Mouse (Mus musculus) E14TG2a.4 (cell line): ENCODE measurements around the gene Gpd1.

Experiments
- H3K27me3 ChIP-seq: 2 replicates; pipeline ENCODE4 v1.6.1; 2014; ENCODE audit warnings: low read length, control low read depth; ENCODE audit not compliant: insufficient read depth
- H3K36me3 ChIP-seq: 2 replicates; pipeline ENCODE4 v1.6.1; 2014; ENCODE audit warnings: low read length, control low read depth; ENCODE audit not compliant: insufficient read depth
- H3K4me1 ChIP-seq: replicated peaks from 2 replicates; pipeline ENCODE4 v1.6.1; 2014; ENCODE audit warnings: low read depth, low read length, control low read depth
- H3K4me3 ChIP-seq: replicated peaks from 2 replicates; pipeline ENCODE4 v1.5.1; 2014; ENCODE audit warnings: mild to moderate bottlenecking, low read length
- H3K9me3 ChIP-seq: 2 replicates; pipeline ENCODE4 v1.6.1; 2014; ENCODE audit warnings: low read length, control low read depth
- CTCF ChIP-seq: conservative IDR thresholded peaks from 2 replicates; pipeline ENCODE4 v1.5.1; 2014; ENCODE audit warnings: low read length
- NANOG ChIP-seq: IDR thresholded peaks from 2 replicates; pipeline ENCODE4 v1.6.1; 2014; ENCODE audit warnings: borderline replicate concordance, low read length, mixed read lengths
- POU5F1 ChIP-seq: IDR thresholded peaks from 2 replicates; pipeline ENCODE4 v1.6.1; 2014; ENCODE audit warnings: low read length, borderline replicate concordance

The Gpd1 gene

GRCm38 (mm10) chr15:99677089-99677488, 40.2 kb upstream of the Gpd1 start:
- Histone ChIP-seq H3K4me3 (peak overlapping the region; percentile 68), H3K27me3 (peaks cover 15% of the 10 kb centered on the region), H3K9me3 (no peaks in the 10 kb centered on the region), H3K36me3 (peaks cover 9% of the 10 kb centered on the region), H3K4me1 (peaks cover 69% of the 10 kb centered on the region)
- no peak for TF ChIP-seq CTCF
- no peak for TF ChIP-seq NANOG
- no peak for TF ChIP-seq POU5F1

- Histone ChIP-seq H3K4me1 (peaks cover 79% of the 10 kb centered on the region), H3K36me3 (peaks cover 4% of the 10 kb centered on the region), H3K9me3 (no peaks in the 10 kb centered on the region), H3K27me3 (peaks cover 4% of the 10 kb centered on the region), H3K4me3 (peak overlapping the region; percentile 68)
- TF ChIP-seq NANOG, result no peak
- TF ChIP-seq CTCF, result peak; percentile 58
- no peak for TF ChIP-seq POU5F1
Observed at GRCm38 (mm10) chr15:99678063-99678800, 39.1 kb upstream of the Gpd1 start.

- Histone ChIP-seq H3K4me1 (peaks cover 87% of the 10 kb centered on the region), H3K4me3 (peak overlapping the region; percentile 68), H3K27me3 (no peaks in the 10 kb centered on the region), H3K9me3 (no peaks in the 10 kb centered on the region), H3K36me3 (no peaks in the 10 kb centered on the region)
- no peak for TF ChIP-seq POU5F1
- 0 out of 2 replicates have a peak, but pooled peaks have one; percentile 8 for TF ChIP-seq NANOG
Observed at GRCm38 (mm10) chr15:99679008-99679407, 38.3 kb upstream of the Gpd1 start.

- Histone ChIP-seq H3K4me3 (no peak overlapping the region), H3K36me3 (no peaks in the 10 kb centered on the region), H3K4me1 (peaks cover 74% of the 10 kb centered on the region), H3K27me3 (no peaks in the 10 kb centered on the region), H3K9me3 (no peaks in the 10 kb centered on the region)
- TF ChIP-seq CTCF (peak; percentile 81), POU5F1 (no peak)
Observed at GRCm38 (mm10) chr15:99682880-99683279, 34.4 kb upstream of the Gpd1 start.

GRCm38 (mm10) chr15:99684156-99684555, 33.2 kb upstream of the Gpd1 start:
- H3K36me3 ChIP-seq, result no peaks in the 10 kb centered on the region
- H3K4me1 ChIP-seq, result peaks cover 77% of the 10 kb centered on the region
- no peak for TF ChIP-seq NANOG
- TF ChIP-seq CTCF, result no peak
- TF ChIP-seq POU5F1, result no peak
- H3K9me3 ChIP-seq, result no peaks in the 10 kb centered on the region
- no peaks in the 10 kb centered on the region for H3K27me3 ChIP-seq
- H3K4me3 ChIP-seq, result no peak overlapping the region

- Histone ChIP-seq H3K4me3 (no peak overlapping the region), H3K36me3 (no peaks in the 10 kb centered on the region), H3K9me3 (no peaks in the 10 kb centered on the region), H3K27me3 (peaks cover 2% of the 10 kb centered on the region; the same call in 1 of the 2 replicates), H3K4me1 (peaks cover 56% of the 10 kb centered on the region)
- TF ChIP-seq POU5F1 (no peak), CTCF (peak; percentile 94), NANOG (no peak)
Observed at GRCm38 (mm10) chr15:99688712-99689111, 28.6 kb upstream of the Gpd1 start.

- no peak overlapping the region for H3K4me3 ChIP-seq
- H3K36me3 ChIP-seq, result no peaks in the 10 kb centered on the region
- no peaks in the 10 kb centered on the region for H3K9me3 ChIP-seq
- H3K27me3 ChIP-seq, result peaks cover 8% of the 10 kb centered on the region
- no peak for TF ChIP-seq CTCF
- H3K4me1 ChIP-seq, result peaks cover 38% of the 10 kb centered on the region
Observed at GRCm38 (mm10) chr15:99690924-99691323, 26.4 kb upstream of the Gpd1 start.

- H3K4me3 ChIP-seq, result no peak overlapping the region
- H3K9me3 ChIP-seq, result no peaks in the 10 kb centered on the region
- TF ChIP-seq POU5F1 (no peak), NANOG (no peak), CTCF (no peak)
- no peaks in the 10 kb centered on the region for H3K36me3 ChIP-seq
- peaks cover 34% of the 10 kb centered on the region for H3K4me1 ChIP-seq
- peaks cover 8% of the 10 kb centered on the region for H3K27me3 ChIP-seq
Observed at GRCm38 (mm10) chr15:99691976-99692375, 25.3 kb upstream of the Gpd1 start.

- no peaks in the 10 kb centered on the region for H3K9me3 ChIP-seq
- H3K36me3 ChIP-seq, result peaks cover 3% of the 10 kb centered on the region
- H3K4me1 ChIP-seq, result peaks cover 45% of the 10 kb centered on the region
- TF ChIP-seq POU5F1 (no peak), NANOG (no peak), CTCF (no peak)
- H3K4me3 ChIP-seq, result no peak overlapping the region
- H3K27me3 ChIP-seq, result peaks cover 8% of the 10 kb centered on the region
Observed at GRCm38 (mm10) chr15:99697309-99697708, 20.0 kb upstream of the Gpd1 start.
